Mouse (Mus musculus) heart, embryonic 14.5 days (tissue): ENCODE results near the gene Zfp27. TPM values are rescaled to one million over a fixed set of nuclear protein-coding genes. Genes with fewer than 3 reads are reported as not detected.

Experiments
- ATAC-seq: fragments of 200-750 bp; cut with Nextera tagmentation; 2 replicates; pipeline ENCODE4 v1.8.0; 2017; ENCODE audit warnings: low read depth, moderate TSS enrichment; ENCODE audit not compliant: insufficient number of reproducible peaks, insufficient read depth, low FRiP score
- H3K27ac ChIP-seq, 2 experiments: fragments of 200-500 bp in 1 of 2; fragments of 300-500 bp in 1 of 2; sonication (generic) in 1 of 2; replicated peaks in 1 of 2; 2 replicates each; pipeline ENCODE4 v1.5.1; 2012 to 2014; ENCODE audit warnings: low read depth in 2 of 2, low read length in 2 of 2, control low read depth in 1 of 2, mild to moderate bottlenecking in 1 of 2, mixed read lengths in 1 of 2; ENCODE audit not compliant: control insufficient read depth in 1 of 2, insufficient read depth in 1 of 2
- H3K27me3 ChIP-seq: fragments of 300-500 bp; sonication (generic); 2 replicates; pipeline ENCODE4 v1.6.1; 2014; ENCODE audit warnings: mild to moderate bottlenecking, low read length, control low read depth; ENCODE audit not compliant: control insufficient read depth, insufficient read depth
- H3K36me3 ChIP-seq: fragments of 300-500 bp; sonication (generic); 2 replicates; pipeline ENCODE4 v1.6.1; 2014; ENCODE audit warnings: mild to moderate bottlenecking, control low read depth, low read length, mixed read lengths; ENCODE audit not compliant: control insufficient read depth, insufficient read depth
- H3K4me1 ChIP-seq, 2 experiments: fragments of 200-500 bp in 1 of 2; fragments of 300-500 bp in 1 of 2; sonication (generic) in 1 of 2; 2 replicates each; pipeline ENCODE4 v1.6.1; 2012 to 2014; ENCODE audit warnings: low read length in 2 of 2, control low read depth in 1 of 2, mixed read lengths in 1 of 2; ENCODE audit not compliant: control insufficient read depth in 2 of 2, insufficient read depth in 2 of 2
- H3K4me2 ChIP-seq: fragments of 300-500 bp; sonication (generic); 2 replicates; pipeline ENCODE4 v1.6.1; 2014; ENCODE audit warnings: mild to moderate bottlenecking, low read length
- H3K4me3 ChIP-seq, 2 experiments: fragments of 200-500 bp in 1 of 2; fragments of 300-500 bp in 1 of 2; sonication (generic) in 1 of 2; 2 replicates each; pipeline ENCODE4 v1.5.1; 2012 to 2014; ENCODE audit warnings: low read length in 2 of 2, mild to moderate bottlenecking in 2 of 2, control low read depth in 1 of 2, low read depth in 1 of 2, moderate library complexity in 1 of 2; ENCODE audit not compliant: control insufficient read depth in 1 of 2, insufficient read depth in 1 of 2
- H3K9ac ChIP-seq: fragments of 300-500 bp; sonication (generic); 2 replicates; pipeline ENCODE4 v1.6.1; 2014; ENCODE audit warnings: mild to moderate bottlenecking, low read length
- H3K9me3 ChIP-seq: fragments of 300-500 bp; sonication (generic); 2 replicates; pipeline ENCODE4 v1.6.1; 2016; ENCODE audit warnings: low read length, control low read depth; ENCODE audit not compliant: control insufficient read depth
- WGBS: fragments of 180-500 bp; shearing (Covaris S2); extraction: QIAGEN DNeasy Blood & Tissue Kit; methylation state at CpG from one replicate; pipeline ENCODE4 v1.1.7; 2014; 5-methylcytosine and 5-hydroxymethylcytosine counted together
- polyA plus RNA-seq: library from polyadenylated mRNA; unstranded; fragments of >200 nt; fragmentation: Nextera tagmentation; extraction: Ambion mirVana; gene quantifications from 2 replicates; pipeline ENCODE4 v1.2.1, GENCODE M21; 2014

Zfp27 gene
- polyA plus RNA-seq, 1 experiment from 2014 or later: 8.7 TPM

- peaks cover 8% of the 10 kb centered on the region for H3K9me3 ChIP-seq
- no peak overlapping the region for H3K27ac ChIP-seq
- no peaks in the 10 kb centered on the region for H3K27me3 ChIP-seq
- WGBS: 78% methylated on average over 2 of the region's 2 CpGs
- ATAC-seq: no peak
- H3K4me1 ChIP-seq: peaks cover 0 to 15% of the 10 kb centered on the region in 2 experiments; a peak in 3 of 4 replicates
- peaks cover 40% of the 10 kb centered on the region for H3K36me3 ChIP-seq
- H3K9ac ChIP-seq: no peak overlapping the region
- 0 out of 2 replicates have a peak overlapping the region, but pooled peaks have one; percentile 75 for H3K4me2 ChIP-seq
- no peak overlapping the region for H3K4me3 ChIP-seq
Measured at GRCm38 (mm10) chr7:29910252-29910651, 3.9 kb upstream of the Zfp27 start.

- under 1% methylated on average over 33 of the region's 33 CpGs for WGBS
- Histone ChIP-seq H3K9me3 (no peaks in the 10 kb centered on the region), H3K4me3 (peak within 1 kb of the TSS; percentile 66 to 76), H3K27me3 (no peaks in the 10 kb centered on the region), H3K9ac (peak within 1 kb of the TSS; percentile 79), H3K4me1 (peaks cover 0 to 15% of the 10 kb centered on the region in 2 experiments; a peak in 3 of 4 replicates), H3K36me3 (peaks cover 27% of the 10 kb centered on the region), H3K27ac (peak within 1 kb of the TSS; percentile 81 to 97), H3K4me2 (peak within 1 kb of the TSS; percentile 77)
- ATAC-seq: peak; percentile 77
Measured at GRCm38 (mm10) chr7:29908130-29908950, 2.0 kb upstream of the Zfp27 start, which contains the start of gene Zfp383. Gene Zfp383, plus strand, starts transcription at chr7:29908223.

GRCm38 (mm10) chr7:29907206-29907605 is 834 bp upstream of the Zfp27 start:
- H3K36me3 ChIP-seq: peaks cover 25% of the 10 kb centered on the region
- H3K4me1 ChIP-seq: peaks cover 0 to 15% of the 10 kb centered on the region in 2 experiments; a peak in 3 of 4 replicates
- whole genome bisulfite sequencing: 86% methylated on average over 5 of the region's 5 CpGs
- H3K27ac ChIP-seq: peak overlapping the region in 1 of 2 experiments; percentile 97; a peak in 2 of 4 replicates
- H3K9me3 ChIP-seq: no peaks in the 10 kb centered on the region
- H3K27me3 ChIP-seq: no peaks in the 10 kb centered on the region
- no peak for ATAC-seq
- H3K4me3 ChIP-seq: no peak overlapping the region
- 0 out of 2 replicates have a peak overlapping the region, but pooled peaks have one; percentile 77 for H3K4me2 ChIP-seq
- H3K9ac ChIP-seq: no peak overlapping the region

- Histone ChIP-seq H3K27me3 (no peaks in the 10 kb centered on the region), H3K9me3 (no peaks in the 10 kb centered on the region), H3K4me3 (peak overlapping the region; percentile 25 to 66), H3K36me3 (peaks cover 22% of the 10 kb centered on the region), H3K4me1 (peaks cover 0 to 15% of the 10 kb centered on the region in 2 experiments; a peak in 3 of 4 replicates), H3K4me2 (peak overlapping the region; percentile 77), H3K9ac (peak overlapping the region; percentile 79), H3K27ac (peak overlapping the region; percentile 61 to 97)
- no peak for ATAC-seq
- WGBS: 22% methylated on average over 8 of the region's 8 CpGs
Measured at GRCm38 (mm10) chr7:29906682-29907058, 298 bp upstream of the Zfp27 start.

GRCm38 (mm10) chr7:29904101-29904500 is 2.3 kb downstream of the Zfp27 start:
- Histone ChIP-seq H3K27ac (no peak overlapping the region), H3K4me1 (peaks cover 0 to under 1% of the 10 kb centered on the region in 2 experiments; a peak in 2 of 4 replicates), H3K4me2 (no peak overlapping the region), H3K4me3 (no peak overlapping the region), H3K9me3 (no peaks in the 10 kb centered on the region), H3K36me3 (peaks cover 41% of the 10 kb centered on the region), H3K27me3 (no peaks in the 10 kb centered on the region), H3K9ac (no peak overlapping the region)
- ATAC-seq: no peak
- 93% methylated on average over 4 of the region's 4 CpGs for WGBS

- H3K9me3 ChIP-seq: peaks cover 37% of the 10 kb centered on the region
- H3K9ac ChIP-seq: no peak overlapping the region
- H3K27ac ChIP-seq: no peak overlapping the region
- H3K4me2 ChIP-seq: no peak overlapping the region
- no peaks in the 10 kb centered on the region for H3K4me1 ChIP-seq
- no peak for ATAC-seq
- no peak overlapping the region for H3K4me3 ChIP-seq
- 94% methylated on average over 4 of the region's 4 CpGs for WGBS
- no peaks in the 10 kb centered on the region for H3K27me3 ChIP-seq
- peaks cover 92% of the 10 kb centered on the region for H3K36me3 ChIP-seq
Measured at GRCm38 (mm10) chr7:29898351-29898750, 8.0 kb downstream of the Zfp27 start.

GRCm38 (mm10) chr7:29892756-29893155 is 13.6 kb downstream of the Zfp27 start:
- Histone ChIP-seq H3K27me3 (no peaks in the 10 kb centered on the region), H3K9ac (no peak overlapping the region), H3K4me2 (no peak overlapping the region), H3K4me3 (no peak overlapping the region), H3K9me3 (peaks cover 45% of the 10 kb centered on the region), H3K36me3 (peaks cover 68% of the 10 kb centered on the region), H3K4me1 (no peaks in the 10 kb centered on the region), H3K27ac (no peak overlapping the region)
- WGBS: 93% methylated on average over 4 of the region's 4 CpGs
- no peak for ATAC-seq
